Mouse (Mus musculus): ENCODE measurements around the gene Tlr7.

Gene Tlr7

GRCm38 (mm10) chrX:167276953-167277352 is 53.4 kb downstream of the Tlr7 start:
- DNase-seq (ENCODE audit: low spot score), result peak; percentile 84

DNA sequence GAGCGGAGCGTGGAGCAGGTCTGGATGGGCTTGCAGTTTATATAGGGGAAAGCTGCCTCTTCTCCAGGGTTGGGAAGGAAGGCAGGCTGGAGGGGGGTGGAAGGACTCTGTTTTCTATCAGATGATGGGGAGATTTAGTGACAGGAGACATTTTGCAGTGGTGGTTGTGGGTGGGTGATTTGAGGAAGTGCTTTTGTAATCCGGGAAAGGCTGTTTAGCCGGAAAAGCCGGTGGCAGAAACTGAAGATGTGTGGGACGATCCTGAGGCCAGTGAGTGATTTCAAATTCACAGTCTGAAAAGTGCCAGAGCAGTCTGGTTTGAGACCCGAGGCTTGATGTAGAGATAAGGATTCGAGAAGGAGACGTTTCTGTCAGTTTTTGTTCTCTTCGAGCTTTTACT is 53.8 kb downstream of the Tlr7 start:
- DNase-seq (ENCODE audit: low spot score), result peak; percentile 4

DNA sequence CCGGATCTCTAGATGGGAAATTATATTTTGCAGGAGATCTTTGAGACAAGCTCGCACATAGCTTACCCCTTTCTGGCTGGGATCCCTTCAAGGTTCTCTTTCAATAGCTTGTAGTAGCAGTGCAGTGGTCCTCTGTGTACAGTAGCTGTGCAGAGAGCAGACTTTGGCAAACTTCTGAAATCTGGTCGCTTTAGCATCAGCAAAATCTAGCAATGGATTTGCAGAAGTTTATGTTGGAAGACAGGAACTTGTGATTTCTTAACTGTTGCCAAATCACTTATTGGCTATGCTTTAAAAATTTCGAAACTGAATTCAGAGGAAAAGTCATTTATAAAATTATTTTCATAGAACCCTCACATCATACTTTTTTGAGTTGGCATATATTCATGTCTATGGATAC is 66.3 kb downstream of the Tlr7 start, which contains the start of gene Tlr8:
Tlr8 (minus strand) TSS at position 244 of the 400 bp plus-strand sequence.
- no peak for DNase-seq (ENCODE audit: low spot score)

DNA sequence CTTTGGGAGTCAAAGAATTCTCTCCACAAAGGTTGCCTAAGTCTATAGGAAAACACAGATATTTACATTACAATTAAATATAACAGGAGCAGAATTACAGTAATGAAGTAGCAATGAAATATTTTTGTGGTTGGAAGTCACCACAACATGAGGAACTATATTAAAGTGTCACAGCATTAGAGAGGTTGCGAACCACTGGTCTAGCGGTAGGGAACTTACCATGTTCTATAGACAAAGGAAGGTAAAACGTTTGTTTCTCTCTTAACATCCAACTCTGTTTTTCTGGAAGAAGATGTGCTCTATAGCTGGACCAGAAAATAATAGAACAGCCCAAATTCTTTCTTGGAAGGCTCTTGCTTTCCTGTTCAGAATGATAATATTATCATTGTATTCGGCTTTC is 66.8 kb downstream of the Tlr7 start:
- no peak for DNase-seq (ENCODE audit: low spot score)

All from embryo, embryonic 10 days (tissue).